ENCODE assay signal across 8 mouse cellular contexts in the genomic region with DNA sequence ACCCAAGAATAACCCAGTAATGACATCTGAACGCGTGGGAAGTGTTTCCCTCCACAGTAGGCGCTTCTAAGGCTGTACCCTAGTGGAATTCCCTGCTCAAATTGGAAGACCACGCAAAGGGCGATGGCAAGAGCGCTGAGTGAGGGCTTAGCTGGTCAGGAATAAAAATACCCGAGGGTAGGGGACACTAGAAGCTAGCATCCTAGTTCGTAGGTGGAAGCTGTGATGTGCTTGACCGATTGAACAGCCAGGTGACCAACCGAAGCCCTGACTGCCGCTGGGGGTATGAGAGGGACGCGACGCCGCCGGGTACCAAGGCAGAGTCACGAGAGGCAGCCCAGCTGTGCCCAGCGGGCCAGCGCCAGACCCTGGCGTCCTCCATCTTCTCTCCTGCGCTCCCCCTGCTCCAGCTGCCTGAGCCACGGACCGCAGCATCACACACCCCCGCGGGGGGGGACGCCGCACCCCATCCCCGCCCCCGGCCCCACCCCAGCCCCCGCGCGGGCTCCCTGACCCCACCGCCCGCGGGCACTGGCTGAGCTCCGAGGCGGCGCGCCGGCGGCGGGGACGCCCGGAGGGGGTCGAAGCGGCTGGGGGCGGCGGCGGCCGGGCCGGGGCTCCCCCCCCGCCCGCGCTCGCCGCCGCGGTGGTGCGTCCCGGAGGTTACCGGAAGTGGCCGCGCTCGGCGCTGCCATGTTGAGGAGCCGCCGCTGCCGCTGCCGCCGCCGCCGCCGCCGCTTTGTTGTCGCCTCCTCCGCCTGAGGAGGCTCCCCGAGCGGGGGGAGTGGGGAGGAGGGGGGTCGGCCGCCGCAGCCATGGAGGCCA. TPM values are rescaled to one million over a fixed set of nuclear protein-coding genes. Genes with fewer than 3 reads are reported as not detected.
DNase-seq lines count a peak whose midpoint lies in the region; ATAC-seq and TF ChIP-seq lines count a peak whose summit lies in the region.

Gene Vezf1 (plus strand): TSS at position 694 of the 825 bp plus-strand sequence.

- peak within 1 kb of the TSS; percentile 93 for H3K9ac ChIP-seq in lung, postnatal 0 days (replicated peaks; ENCODE audit: low read depth)

- peaks cover 11% of the 10 kb centered on the region; the same call in 1 of the 2 replicates for H3K4me1 ChIP-seq in lung, postnatal 0 days (ENCODE audit: insufficient read depth, low read depth, low read length)

- peak; percentile 80 for DNase-seq in Muller cell, postnatal 12 days (ENCODE audit: inconsistent ontology term)
- peak; percentile 81 for DNase-seq in cerebellum, adult 9-11 months
- DNase-seq in frontal cortex, adult 2 months (ENCODE audit: extremely low spot score in 1 of 2, low spot score in 1 of 2): peak in 1 of 2 experiments; percentile 67
- DNase-seq in layer of hippocampus, postnatal 10 days (ENCODE audit: low spot score in 2 of 2): peak; percentile 65 to 77
- DNase-seq in lung, postnatal 0 days (ENCODE audit: low spot score): peak; percentile 91
- peak; percentile 60 for DNase-seq in ovary, postnatal 10 days (ENCODE audit: low spot score)
- DNase-seq in thymus, postnatal 0 days (ENCODE audit: low spot score): peak; percentile 84

- H3K27ac ChIP-seq in lung, postnatal 0 days (ENCODE audit: low read length): peak within 1 kb of the TSS; percentile 97

- no peaks in the 10 kb centered on the region for H3K36me3 ChIP-seq in lung, postnatal 0 days (ENCODE audit: insufficient read depth, low read length)

- WGBS in lung, postnatal 0 days: 6% methylated on average over 21 of the region's 81 CpGs

- no peaks in the 10 kb centered on the region for H3K27me3 ChIP-seq in lung, postnatal 0 days (replicated peaks; ENCODE audit: insufficient read depth, low read length)

- no peak for TF ChIP-seq EP300 in lung, postnatal 0 days (IDR thresholded peaks at IDR 0.05)

- peak; percentile 54 to 80 for ATAC-seq in hematopoietic stem cell, adult 5-6 weeks (replicated peaks in 1 of 2; ENCODE audit: insufficient read depth in 1 of 2, low FRiP score in 2 of 2, low TSS enrichment in 1 of 2, low read depth in 1 of 2, poor library complexity in 2 of 2, severe bottlenecking in 2 of 2)
- ATAC-seq in lung, postnatal 0 days: peak; percentile 90

- H3K9me3 ChIP-seq in lung, postnatal 0 days (ENCODE audit: low read length): no peaks in the 10 kb centered on the region

- peak within 1 kb of the TSS; percentile 93 for H3K4me3 ChIP-seq in lung, postnatal 0 days (ENCODE audit: low read depth, low read length)

- peak within 1 kb of the TSS; percentile 91 for H3K4me2 ChIP-seq in lung, postnatal 0 days (replicated peaks; ENCODE audit: low read depth, low read length)

- no peak for TF ChIP-seq CTCF in lung, postnatal 0 days (IDR thresholded peaks at IDR 0.05)

RNA-seq across cellular contexts. Expression of gene Vezf1, which starts in this region (rescaled TPM):
- 23.2 and 24.3 TPM in 2 replicates for polyA plus RNA-seq in frontal cortex, adult 2 months (2012; rRNA removed)
- 56.8 and 61.4 TPM in 2 replicates for total RNA-seq in hematopoietic stem cell, adult 5-6 weeks (2017)
- 10 to 100 TPM; 26.0 to 28.5 TPM for total RNA-seq in layer of hippocampus, postnatal 10 days (2021)
- 26.8 TPM in 2 replicates for polyA plus RNA-seq in lung, postnatal 0 days (2015; fragmentation: Nextera tagmentation; extraction: Ambion mirVana)
- polyA plus RNA-seq in thymus, postnatal 0 days (2015; fragmentation: Nextera tagmentation; extraction: Ambion mirVana): 32.8 and 33.1 TPM in 2 replicates
